Mouse (Mus musculus) left cerebral cortex, postnatal 4 days (tissue): ENCODE data around the gene Acvr1b. TPM values are rescaled to one million over a fixed set of nuclear protein-coding genes. Genes with fewer than 3 reads are reported as not detected.

ENCODE experiments used
- microRNA-seq: library from miRNA; unstranded; fragments of <30 nt; microRNA quantifications from one replicate; pipeline ENCODE4 v1.2.0, GENCODE M21; 2022
- total RNA-seq, 2 experiments: library from RNA; stranded (reverse); gene quantifications; 2 replicates each; pipeline ENCODE4 v1.2.3; 2021

Gene Acvr1b
- total RNA-seq, 2 experiments from 2014 or later = 96.1 to 98.6 TPM

Small RNA genes within 50 kb of the gene (microRNA-seq; reads per million reads assigned to microRNA genes)
- gene Mir6962 = 3.6 reads per million, percentile 6 among the genes with 10 or more reads in this experiment

Other genes with a start within 250 kb of the Acvr1b start
- not detected for gene Gm47841, start 126.7 kb upstream of the Acvr1b start, total RNA-seq
- 1 to 10 TPM in 1 of 2 experiments, under 1 TPM in 1; 0.70 to 1.0 TPM for gene Fignl2, start 95.5 kb upstream of the Acvr1b start, total RNA-seq
- gene Ankrd33, start 58.3 kb upstream of the Acvr1b start, total RNA-seq = not detected
- gene Acvrl1, start 45.5 kb upstream of the Acvr1b start, total RNA-seq = 1 to 10 TPM; 8.4 to 9.7 TPM
- 10 to 100 TPM; 12.3 to 13.5 TPM for gene Grasp, start 50.1 kb downstream of the Acvr1b start, total RNA-seq
- gene Nr4a1, start 80.2 kb downstream of the Acvr1b start, total RNA-seq = 10 to 100 TPM; 20.1 to 22.6 TPM
- 10 to 100 TPM; 36.5 to 37.1 TPM for gene Atg101, start 110.2 kb downstream of the Acvr1b start, total RNA-seq
- under 1 TPM in 1 of 2 experiments, not detected in 1; 0.56 TPM for gene 6030408B16Rik, start 119.1 kb downstream of the Acvr1b start, total RNA-seq
- under 1 TPM; 0.46 to 0.60 TPM for gene Krt80, start 196.1 kb downstream of the Acvr1b start, total RNA-seq
- under 1 TPM in 1 of 2 experiments, not detected in 1; 0.16 TPM for gene Krt7, start 237.0 kb downstream of the Acvr1b start, total RNA-seq